Mouse (Mus musculus) forebrain, embryonic 13.5 days (tissue): ENCODE results near the gene Serpinb8. TPM values are rescaled to one million over a fixed set of nuclear protein-coding genes. Genes with fewer than 3 reads are reported as not detected.

Experiments used
- ATAC-seq: fragments of 200-750 bp; cut with Nextera tagmentation; 2 replicates; pipeline ENCODE4 v1.8.0; 2017
- H3K27ac ChIP-seq: fragments of 300-500 bp; sonication (generic); 2 replicates; pipeline ENCODE4 v1.5.1; 2015; ENCODE audit warnings: inconsistent platforms, mild to moderate bottlenecking, moderate library complexity
- H3K27me3 ChIP-seq: fragments of 300-500 bp; sonication (generic); 2 replicates; pipeline ENCODE4 v1.6.1; 2015; ENCODE audit warnings: mild to moderate bottlenecking, inconsistent platforms
- H3K36me3 ChIP-seq: fragments of 300-500 bp; sonication (generic); 2 replicates; pipeline ENCODE4 v1.6.1; 2015; ENCODE audit warnings: mild to moderate bottlenecking, inconsistent platforms; ENCODE audit not compliant: poor library complexity, severe bottlenecking
- H3K4me1 ChIP-seq: fragments of 300-500 bp; sonication (generic); 2 replicates; pipeline ENCODE4 v1.6.1; 2015; ENCODE audit warnings: inconsistent platforms
- H3K4me2 ChIP-seq: fragments of 300-500 bp; sonication (generic); 2 replicates; pipeline ENCODE4 v1.6.1; 2015; ENCODE audit warnings: inconsistent platforms, mild to moderate bottlenecking, moderate library complexity
- H3K4me3 ChIP-seq: fragments of 300-500 bp; sonication (generic); 2 replicates; pipeline ENCODE4 v1.5.1; 2015; ENCODE audit warnings: mild to moderate bottlenecking, inconsistent platforms
- H3K9ac ChIP-seq: fragments of 300-500 bp; sonication (generic); 2 replicates; pipeline ENCODE4 v1.6.1; 2015; ENCODE audit warnings: mild to moderate bottlenecking, inconsistent platforms
- H3K9me3 ChIP-seq: fragments of 300-500 bp; sonication (generic); replicated peaks from 2 replicates; pipeline ENCODE4 v1.6.1; 2016; ENCODE audit warnings: inconsistent platforms
- whole genome bisulfite sequencing: fragments of 180-500 bp; shearing (Covaris S2); methylation state at CpG from one replicate; pipeline ENCODE4 v1.1.7; 2015; 5-methylcytosine and 5-hydroxymethylcytosine counted together
- polyA plus RNA-seq: library from polyadenylated mRNA; unstranded; fragments of >200 nt; fragmentation: Nextera tagmentation; extraction: Ambion mirVana; gene quantifications from 2 replicates; pipeline ENCODE4 v1.2.1, GENCODE M21; 2015

The Serpinb8 gene
- polyA plus RNA-seq, 1 experiment from 2014 or later = 0.23 TPM

- H3K27ac ChIP-seq = no peak overlapping the region
- H3K9ac ChIP-seq = no peak overlapping the region
- no peaks in the 10 kb centered on the region for H3K27me3 ChIP-seq
- H3K4me1 ChIP-seq = no peaks in the 10 kb centered on the region; the same call in 1 of the 2 replicates
- ATAC-seq = no peak
- H3K36me3 ChIP-seq = no peaks in the 10 kb centered on the region
- 70% methylated on average over 3 of the region's 3 CpGs for WGBS
- no peak overlapping the region for H3K4me3 ChIP-seq
- H3K9me3 ChIP-seq = no peaks in the 10 kb centered on the region
- no peak overlapping the region for H3K4me2 ChIP-seq
Measured at GRCm38 (mm10) chr1:107592644-107593043, 2.8 kb downstream of the Serpinb8 start.

- Histone ChIP-seq H3K4me1 (no peaks in the 10 kb centered on the region; the same call in 1 of the 2 replicates), H3K27ac (no peak overlapping the region), H3K9me3 (no peaks in the 10 kb centered on the region), H3K36me3 (no peaks in the 10 kb centered on the region), H3K4me2 (no peak overlapping the region), H3K9ac (no peak overlapping the region), H3K27me3 (no peaks in the 10 kb centered on the region), H3K4me3 (no peak overlapping the region)
- WGBS = 80% methylated on average over 2 of the region's 2 CpGs
- ATAC-seq = no peak
Measured at GRCm38 (mm10) chr1:107593469-107593868, 3.7 kb downstream of the Serpinb8 start.

GRCm38 (mm10) chr1:107596874-107597273 lies 7.1 kb downstream of the Serpinb8 start:
- no peak overlapping the region for H3K9ac ChIP-seq
- H3K27me3 ChIP-seq = no peaks in the 10 kb centered on the region
- no peak overlapping the region for H3K4me2 ChIP-seq
- no peaks in the 10 kb centered on the region for H3K4me1 ChIP-seq
- no peak overlapping the region for H3K4me3 ChIP-seq
- H3K9me3 ChIP-seq = no peaks in the 10 kb centered on the region
- H3K36me3 ChIP-seq = no peaks in the 10 kb centered on the region
- no peak for ATAC-seq
- H3K27ac ChIP-seq = no peak overlapping the region

- Histone ChIP-seq H3K9me3 (no peaks in the 10 kb centered on the region), H3K4me2 (no peak overlapping the region), H3K4me1 (no peaks in the 10 kb centered on the region), H3K27me3 (no peaks in the 10 kb centered on the region), H3K36me3 (no peaks in the 10 kb centered on the region), H3K27ac (no peak overlapping the region), H3K9ac (no peak overlapping the region), H3K4me3 (no peak overlapping the region)
- ATAC-seq = no peak
Measured at GRCm38 (mm10) chr1:107598476-107598875, 8.7 kb downstream of the Serpinb8 start.

- no peak overlapping the region for H3K4me3 ChIP-seq
- no peak overlapping the region for H3K9ac ChIP-seq
- H3K36me3 ChIP-seq = no peaks in the 10 kb centered on the region
- H3K4me2 ChIP-seq = no peak overlapping the region
- no peak overlapping the region for H3K27ac ChIP-seq
- H3K4me1 ChIP-seq = no peaks in the 10 kb centered on the region
- no peaks in the 10 kb centered on the region for H3K27me3 ChIP-seq
- H3K9me3 ChIP-seq = no peaks in the 10 kb centered on the region
- ATAC-seq = no peak
- 49% methylated on average over 1 of the region's 1 CpGs for WGBS
Measured at GRCm38 (mm10) chr1:107608942-107609341, 19.1 kb downstream of the Serpinb8 start.

- Histone ChIP-seq H3K4me2 (no peak overlapping the region), H3K4me3 (no peak overlapping the region), H3K9me3 (no peaks in the 10 kb centered on the region), H3K4me1 (no peaks in the 10 kb centered on the region), H3K36me3 (no peaks in the 10 kb centered on the region), H3K9ac (no peak overlapping the region), H3K27ac (no peak overlapping the region), H3K27me3 (no peaks in the 10 kb centered on the region)
- WGBS = 89% methylated on average over 2 of the region's 2 CpGs
- no peak for ATAC-seq
Measured at GRCm38 (mm10) chr1:107614087-107614486, 24.3 kb downstream of the Serpinb8 start.

GRCm38 (mm10) chr1:107622017-107622416 lies 32.2 kb downstream of the Serpinb8 start:
- no peaks in the 10 kb centered on the region for H3K36me3 ChIP-seq
- no peaks in the 10 kb centered on the region for H3K27me3 ChIP-seq
- no peak overlapping the region for H3K4me3 ChIP-seq
- no peaks in the 10 kb centered on the region for H3K4me1 ChIP-seq
- H3K27ac ChIP-seq = no peak overlapping the region
- WGBS = 48% methylated on average over 4 of the region's 4 CpGs
- no peak overlapping the region for H3K9ac ChIP-seq
- no peaks in the 10 kb centered on the region for H3K9me3 ChIP-seq
- no peak overlapping the region for H3K4me2 ChIP-seq
- no peak for ATAC-seq

- 38% methylated on average over 4 of the region's 4 CpGs for WGBS
- no peaks in the 10 kb centered on the region for H3K36me3 ChIP-seq
- no peaks in the 10 kb centered on the region for H3K9me3 ChIP-seq
- H3K4me1 ChIP-seq = no peaks in the 10 kb centered on the region
- no peak overlapping the region for H3K9ac ChIP-seq
- H3K27ac ChIP-seq = no peak overlapping the region
- H3K4me3 ChIP-seq = no peak overlapping the region
- no peaks in the 10 kb centered on the region for H3K27me3 ChIP-seq
- H3K4me2 ChIP-seq = no peak overlapping the region
- peak; percentile 77 for ATAC-seq
Measured at GRCm38 (mm10) chr1:107635936-107636335, 46.1 kb downstream of the Serpinb8 start.

- H3K9me3 ChIP-seq = no peaks in the 10 kb centered on the region
- WGBS = 67% methylated on average over 1 of the region's 1 CpGs
- no peak for ATAC-seq
Measured at GRCm38 (mm10) chr1:107638056-107638455, 48.2 kb downstream of the Serpinb8 start.

GRCm38 (mm10) chr1:107638459-107638858 lies 48.7 kb downstream of the Serpinb8 start:
- H3K4me2 ChIP-seq = no peak overlapping the region
- no peak overlapping the region for H3K4me3 ChIP-seq
- ATAC-seq = no peak
- H3K27ac ChIP-seq = no peak overlapping the region
- no peaks in the 10 kb centered on the region for H3K36me3 ChIP-seq
- no peaks in the 10 kb centered on the region for H3K4me1 ChIP-seq
- H3K9ac ChIP-seq = no peak overlapping the region
- no peaks in the 10 kb centered on the region for H3K9me3 ChIP-seq
- H3K27me3 ChIP-seq = no peaks in the 10 kb centered on the region
- 89% methylated on average over 3 of the region's 3 CpGs for WGBS

More at GRCm38 (mm10) chr1:107638056-107638455, 48.2 kb downstream of the Serpinb8 start:
- Histone ChIP-seq H3K4me3 (no peak overlapping the region), H3K27me3 (no peaks in the 10 kb centered on the region), H3K36me3 (no peaks in the 10 kb centered on the region), H3K9ac (no peak overlapping the region), H3K27ac (no peak overlapping the region), H3K4me2 (no peak overlapping the region), H3K4me1 (no peaks in the 10 kb centered on the region)

- Histone ChIP-seq H3K27me3 (no peaks in the 10 kb centered on the region), H3K4me1 (no peaks in the 10 kb centered on the region), H3K9ac (no peak overlapping the region), H3K4me2 (no peak overlapping the region), H3K4me3 (no peak overlapping the region), H3K36me3 (no peaks in the 10 kb centered on the region), H3K9me3 (no peaks in the 10 kb centered on the region), H3K27ac (no peak overlapping the region)
- 37% methylated on average over 2 of the region's 2 CpGs for WGBS
- ATAC-seq = peak; percentile 65; the same call in 1 of the 2 replicates
Measured at GRCm38 (mm10) chr1:107642457-107643118, 52.8 kb downstream of the Serpinb8 start.

GRCm38 (mm10) chr1:107645086-107645485 lies 55.3 kb downstream of the Serpinb8 start:
- Histone ChIP-seq H3K27me3 (no peaks in the 10 kb centered on the region), H3K36me3 (no peaks in the 10 kb centered on the region), H3K9ac (no peak overlapping the region), H3K9me3 (no peaks in the 10 kb centered on the region), H3K27ac (no peak overlapping the region), H3K4me1 (no peaks in the 10 kb centered on the region), H3K4me3 (no peak overlapping the region), H3K4me2 (no peak overlapping the region)
- 87% methylated on average over 4 of the region's 6 CpGs for WGBS
- ATAC-seq = no peak

GRCm38 (mm10) chr1:107657689-107658088 lies 67.9 kb downstream of the Serpinb8 start:
- Histone ChIP-seq H3K4me1 (no peaks in the 10 kb centered on the region), H3K36me3 (no peaks in the 10 kb centered on the region), H3K27ac (no peak overlapping the region), H3K4me3 (no peak overlapping the region), H3K4me2 (no peak overlapping the region), H3K9me3 (no peaks in the 10 kb centered on the region), H3K27me3 (no peaks in the 10 kb centered on the region), H3K9ac (no peak overlapping the region)
- ATAC-seq = no peak
- 86% methylated on average over 2 of the region's 2 CpGs for WGBS
